Mouse (Mus musculus) heart, postnatal 10 days (tissue): ENCODE data around the gene Snx7. TPM values are rescaled to one million over a fixed set of nuclear protein-coding genes. Genes with fewer than 3 reads are reported as not detected.
A peak's percentile ranks its signal among the peaks of the same experiment; 100 is the strongest.

Experiments
- DNase-seq, 2 experiments: peaks; one replicate each; pipeline ENCODE4 v3.0.0; 2021
- intact Hi-C: fragments of 180-260 bp; cut with DNase I; formaldehyde crosslinking; loops from one replicate; pipeline ENCODE4 v1.15.1; 2025
- microRNA-seq, 2 experiments: library from miRNA; unstranded; fragments of <30 nt; microRNA quantifications; one replicate each; pipeline ENCODE4 v1.2.0; 2022
- total RNA-seq, 2 experiments: library from RNA; stranded (reverse); gene quantifications; 2 replicates each; pipeline ENCODE4 v1.2.3; 2021

The Snx7 gene
- total RNA-seq, 2 experiments from 2014 or later: 13.7 to 16.3 TPM

GRCm38 (mm10) chr3:117826486-117827200, 42.1 kb downstream of the Snx7 start:
- intact Hi-C loops: no loop called here
- DNase-seq: no peak

- intact Hi-C loops: no loop called here
- DNase-seq: no peak
These were observed 45.5 kb downstream of the Snx7 start for GRCm38 (mm10) chr3:117823218-117823617.

- no peak for DNase-seq
- intact Hi-C loops: no loop called here
These were observed 51.1 kb downstream of the Snx7 start for GRCm38 (mm10) chr3:117817635-117818034.

- DNase-seq: no peak
- intact Hi-C loops: no loop called here
These were observed 54.5 kb downstream of the Snx7 start for GRCm38 (mm10) chr3:117814218-117814617.

- intact Hi-C loops: no loop called here
- no peak for DNase-seq
These were observed 56.6 kb downstream of the Snx7 start for GRCm38 (mm10) chr3:117812135-117812534.

- intact Hi-C loops: no loop called here
- no peak for DNase-seq
These were observed 63.0 kb downstream of the Snx7 start for GRCm38 (mm10) chr3:117805782-117806181.

- intact Hi-C loops: no loop called here
- DNase-seq: no peak
These were observed 74.2 kb downstream of the Snx7 start for GRCm38 (mm10) chr3:117794501-117794900.

- DNase-seq: no peak
- intact Hi-C loops: no loop called here
These were observed 76.8 kb downstream of the Snx7 start for GRCm38 (mm10) chr3:117791951-117792350.

GRCm38 (mm10) chr3:117791273-117791672, 77.5 kb downstream of the Snx7 start:
- no peak for DNase-seq
- intact Hi-C loops: no loop called here

- DNase-seq: peak; percentile 21 to 42
- intact Hi-C loops: loop anchor here (5.0 to 10.0 kb wide), 3 partner anchors 82 to 894 kb away; no protein-coding TSS in a partner anchor
These were observed 79.7 kb downstream of the Snx7 start for GRCm38 (mm10) chr3:117788800-117789693.

GRCm38 (mm10) chr3:117787247-117787646, 81.5 kb downstream of the Snx7 start:
- no peak for DNase-seq
- intact Hi-C loops: loop anchor here (5.0 to 10.0 kb wide), 3 partner anchors 80 to 892 kb away; no protein-coding TSS in a partner anchor

- DNase-seq: no peak
- intact Hi-C loops: no loop called here
These were observed 116.5 kb downstream of the Snx7 start for GRCm38 (mm10) chr3:117752151-117752757.

GRCm38 (mm10) chr3:117751665-117752064, 117.1 kb downstream of the Snx7 start:
- intact Hi-C loops: no loop called here

GRCm38 (mm10) chr3:117749256-117749655, 119.5 kb downstream of the Snx7 start:
- DNase-seq: no peak
- intact Hi-C loops: no loop called here

More at GRCm38 (mm10) chr3:117751665-117752064, 117.1 kb downstream of the Snx7 start:
- DNase-seq: no peak

- intact Hi-C loops: no loop called here
- no peak for DNase-seq
These were observed 129.0 kb downstream of the Snx7 start for GRCm38 (mm10) chr3:117739760-117740159.

- intact Hi-C loops: no loop called here
- DNase-seq: no peak
These were observed 136.1 kb downstream of the Snx7 start for GRCm38 (mm10) chr3:117732661-117733060.

Small RNAs within 50 kb of the gene (microRNA-seq; reads per million reads assigned to microRNA genes)
- gene Gm24811: 0 reads per million in 2 experiments
